Mouse (Mus musculus) kidney, adult 18-20 months (tissue): Measurements from ENCODE around the gene Gm8660.
"Not testable (repeated sequence)": the region's sequence is repeated elsewhere in the genome, so short reads cannot be mapped to it uniquely, and the experiment has no call there.

Experiments
- DNase-seq: peaks from one replicate; pipeline ENCODE4 v3.0.0; 2021

Gm8660 gene

GRCm38 (mm10) chr7:22370939-22371338 is at the start of gene Gm8660:
Gm8660 (minus strand) TSS chr7:22371039.
- DNase-seq = not testable (repeated sequence)

GRCm38 (mm10) chr7:22413283-22413682 is 42.4 kb upstream of the Gm8660 start, which contains the start of gene Vmn1r148:
Vmn1r148 (plus strand) TSS chr7:22413583.
- DNase-seq = not testable (repeated sequence)

- DNase-seq = not testable (repeated sequence)
Observed at GRCm38 (mm10) chr7:22329617-22330016, 41.2 kb downstream of the Gm8660 start, which contains the start of gene Gm4187. Gm4187 (minus strand) TSS chr7:22329717.
